Mouse (Mus musculus) bone marrow macrophage, adult 2 months (primary cell): ENCODE measurements around the gene Zdhhc3.

ENCODE experiments used
- CTCF ChIP-seq: IDR thresholded peaks from 2 replicates; pipeline ENCODE4 v1.5.1; 2012; ENCODE audit warnings: low read depth, mild to moderate bottlenecking, low read length, moderate library complexity
- POLR2A ChIP-seq: IDR thresholded peaks from 2 replicates; pipeline ENCODE4 v1.6.1; 2012; ENCODE audit warnings: mild to moderate bottlenecking, low read depth, low read length, borderline replicate concordance

GRCm38 (mm10) chr9:123152026-123152425 is 39.0 kb upstream of the Zdhhc3 start:
- TF ChIP-seq CTCF (no peak), POLR2A (no peak)
